Mouse (Mus musculus) CH12.LX (cell line): Measurements from ENCODE around the gene Mustn1. TPM values are rescaled to one million over a fixed set of nuclear protein-coding genes. Genes with fewer than 3 reads are reported as not detected.

Experiments used
- DNase-seq: peaks from one replicate; pipeline ENCODE4 v3.0.0-alpha.2; 2013; ENCODE audit errors: extremely low read depth
- H3K27ac ChIP-seq: 2 replicates; pipeline ENCODE4 v1.5.1; 2012; ENCODE audit warnings: low read depth, mild to moderate bottlenecking, control low read depth, moderate library complexity; ENCODE audit not compliant: insufficient read depth
- H3K27me3 ChIP-seq: replicated peaks from 2 replicates; pipeline ENCODE3; 2012; ENCODE audit warnings: inconsistent platforms
- H3K36me3 ChIP-seq, 2 experiments: replicated peaks in 1 of 2; 2 replicates each; pipeline versions ENCODE3 to v1.6.1; 2012; ENCODE audit warnings: inconsistent platforms in 1 of 2, low read length in 1 of 2, mild to moderate bottlenecking in 1 of 2, mixed read lengths in 1 of 2, moderate library complexity in 1 of 2; ENCODE audit not compliant: control insufficient read depth in 1 of 2, insufficient read depth in 1 of 2
- H3K4me1 ChIP-seq, 2 experiments: 2 replicates each; pipeline ENCODE4 v1.6.1; 2012; ENCODE audit warnings: inconsistent platforms in 1 of 2, moderate library complexity in 1 of 2; ENCODE audit not compliant: insufficient read depth in 2 of 2, control insufficient read depth in 1 of 2
- H3K4me2 ChIP-seq: 2 replicates; pipeline ENCODE4 v1.6.1; 2012; ENCODE audit warnings: low read depth, mild to moderate bottlenecking, control low read depth; ENCODE audit not compliant: poor library complexity, insufficient read depth, severe bottlenecking
- H3K4me3 ChIP-seq, 3 experiments: fragments of 150-350 bp in 1 of 3; sonication (generic) in 1 of 3; replicated peaks in 1 of 3; 2 replicates each; pipeline versions ENCODE3 to v1.5.1; 2011 to 2012; ENCODE audit warnings: low read depth in 2 of 3, low read length in 2 of 3, mild to moderate bottlenecking in 2 of 3, moderate library complexity in 2 of 3, control low read depth in 1 of 3, improper control_type of control experiment in 1 of 3, inconsistent platforms in 1 of 3, mixed read lengths in 1 of 3; ENCODE audit not compliant: poor library complexity in 1 of 3
- H3K79me2 ChIP-seq: replicated peaks from 2 replicates; pipeline ENCODE4 v1.6.1; 2012; ENCODE audit warnings: mild to moderate bottlenecking, moderate library complexity; ENCODE audit not compliant: control insufficient read depth, poor library complexity, insufficient read depth, severe bottlenecking; ENCODE audit errors: extremely low read depth
- H3K9ac ChIP-seq: 2 replicates; pipeline ENCODE4 v1.6.1; 2012; ENCODE audit warnings: low read depth, mild to moderate bottlenecking, control low read depth, moderate library complexity; ENCODE audit not compliant: insufficient read depth
- H3K9me3 ChIP-seq: replicated peaks from 2 replicates; pipeline ENCODE3; 2012; ENCODE audit warnings: low read length, inconsistent platforms, mixed read lengths
- CHD1 ChIP-seq: IDR thresholded peaks from 2 replicates; pipeline ENCODE4 v1.6.1; 2012; ENCODE audit warnings: low read depth, low read length, improper control_type of control experiment, inconsistent platforms
- CHD2 ChIP-seq: IDR thresholded peaks from 2 replicates; pipeline ENCODE4 v1.6.1; 2011; ENCODE audit warnings: low read length, improper control_type of control experiment
- ELF1 ChIP-seq: IDR thresholded peaks from 2 replicates; pipeline ENCODE4 v1.6.1; 2014; ENCODE audit warnings: low read depth, mild to moderate bottlenecking, inconsistent platforms, low read length, improper control_type of control experiment
- ETS1 ChIP-seq: conservative IDR thresholded peaks from 2 replicates; pipeline ENCODE4 v1.6.1; 2012; ENCODE audit warnings: low read depth, mild to moderate bottlenecking, inconsistent platforms, low read length, improper control_type of control experiment, moderate library complexity
- GABPA ChIP-seq: IDR thresholded peaks from 2 replicates; pipeline ENCODE4 v1.6.1; 2012; ENCODE audit warnings: low read depth, low read length, improper control_type of control experiment, inconsistent platforms; ENCODE audit not compliant: insufficient replicate concordance
- HCFC1 ChIP-seq: IDR thresholded peaks from 2 replicates; pipeline ENCODE4 v1.6.1; 2012; ENCODE audit warnings: low read depth, mild to moderate bottlenecking, inconsistent platforms, low read length, improper control_type of control experiment
- IRF4 ChIP-seq: IDR thresholded peaks from 2 replicates; pipeline ENCODE4 v1.6.1; 2014; ENCODE audit warnings: low read depth, mild to moderate bottlenecking, inconsistent platforms, low read length, improper control_type of control experiment
- JUN ChIP-seq: IDR thresholded peaks from 2 replicates; pipeline ENCODE4 v1.6.1; 2011; ENCODE audit warnings: low read depth, mild to moderate bottlenecking, low read length, improper control_type of control experiment, moderate library complexity; ENCODE audit not compliant: insufficient read depth
- KAT2A ChIP-seq: IDR thresholded peaks from 2 replicates; pipeline ENCODE4 v1.6.1; 2012; ENCODE audit warnings: low read length, improper control_type of control experiment, inconsistent platforms; ENCODE audit not compliant: insufficient replicate concordance
- MAFK ChIP-seq: IDR thresholded peaks from 2 replicates; pipeline ENCODE4 v1.6.1; 2011; ENCODE audit warnings: low read length, improper control_type of control experiment; ENCODE audit not compliant: insufficient replicate concordance
- MAX ChIP-seq: IDR thresholded peaks from 2 replicates; pipeline ENCODE4 v1.6.1; 2011; ENCODE audit warnings: low read length, improper control_type of control experiment
- NELFE ChIP-seq: IDR thresholded peaks from 2 replicates; pipeline ENCODE4 v1.6.1; 2011; ENCODE audit warnings: low read depth, low read length, improper control_type of control experiment
- PAX5 ChIP-seq: IDR thresholded peaks from 2 replicates; pipeline ENCODE4 v1.6.1; 2012; ENCODE audit warnings: low read length, inconsistent platforms, mixed read lengths
- POLR2A ChIP-seq: IDR thresholded peaks from 2 replicates; pipeline ENCODE4 v1.6.1; 2011; ENCODE audit warnings: low read depth, mild to moderate bottlenecking, improper control_type of control experiment, low read length
- SIN3A ChIP-seq: IDR thresholded peaks from 2 replicates; pipeline ENCODE4 v1.6.1; 2012; ENCODE audit warnings: low read length, improper control_type of control experiment, inconsistent platforms
- UBTF ChIP-seq: IDR thresholded peaks from 2 replicates; pipeline ENCODE4 v1.6.1; 2012; ENCODE audit warnings: low read depth, mild to moderate bottlenecking, inconsistent platforms, low read length, improper control_type of control experiment, moderate library complexity
- USF2 ChIP-seq: conservative IDR thresholded peaks from 2 replicates; pipeline ENCODE4 v1.6.1; 2011; ENCODE audit warnings: low read depth, low read length, improper control_type of control experiment
- ZC3H11A ChIP-seq: IDR thresholded peaks from 2 replicates; pipeline ENCODE4 v1.6.1; 2012; ENCODE audit warnings: low read depth, mild to moderate bottlenecking, inconsistent platforms, low read length, improper control_type of control experiment
- ZNF384 ChIP-seq: IDR thresholded peaks from 2 replicates; pipeline ENCODE4 v1.6.1; 2012; ENCODE audit warnings: low read depth, low read length, improper control_type of control experiment, inconsistent platforms
- dilution Hi-C: fragments of 300-500 bp; cut with MboI; formaldehyde crosslinking; loops from 2 replicates; pipeline ENCODE4 v1.14.3; 2020; ENCODE audit warnings: low sequenced_read_pairs; ENCODE audit not compliant: extremely low pct_unique_long_range_greater_than_20kb, extremely low pct_ligation_motif_present
- in situ Hi-C: fragments of 300-500 bp; cut with MboI; formaldehyde crosslinking; loops from 3 replicates; pipeline ENCODE4 v1.14.3; 2019; ENCODE audit warnings: low sequenced_read_pairs, low pct_ligation_motif_present, low pct_unique_long_range_greater_than_20kb, mixed read lengths
- polyA plus RNA-seq: library from polyadenylated mRNA; unstranded; fragments of >175 nt; gene quantifications from 2 replicates; pipeline ENCODE4 v1.2.1, GENCODE M21; 2012; ENCODE audit warnings: low read depth; ENCODE audit not compliant: insufficient read length
- total RNA-seq, 2 experiments: library from RNA; depleted of rRNA; stranded (reverse); fragments of 300-350 nt in 1 of 2; fragments of >200 nt in 1 of 2; gene quantifications; 2 replicates each; pipeline ENCODE4 v1.2.3; 2012 to 2014

The Mustn1 gene
- total and polyA plus RNA-seq, 3 experiments, result 0.19 to 0.44 (median 0.30) TPM

DNA sequence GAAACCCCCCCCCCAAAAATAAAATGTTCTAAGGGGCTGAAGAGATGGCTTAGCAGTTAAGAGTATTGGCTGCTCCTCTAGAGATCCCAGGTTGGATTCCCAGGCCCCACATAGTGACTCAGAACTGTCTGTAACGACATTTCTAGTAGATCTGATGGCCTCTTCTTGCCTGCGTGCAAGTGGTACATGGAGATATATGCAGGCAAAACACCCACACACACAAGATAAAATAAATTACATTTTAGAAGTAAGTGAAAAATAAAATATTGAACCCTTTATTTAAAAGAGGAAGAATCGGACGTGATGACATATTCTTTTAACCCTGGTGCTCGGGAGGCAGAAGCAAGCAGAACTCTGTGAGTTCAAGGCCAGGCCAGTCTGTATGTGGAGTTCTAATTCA lies 23.6 kb downstream of the Mustn1 start:
- peaks cover 27% of the 10 kb centered on the region for H3K27me3 ChIP-seq
- no peak for TF ChIP-seq CHD2
- TF ChIP-seq USF2, result no peak
- no peak for TF ChIP-seq ZC3H11A
- TF ChIP-seq IRF4, result no peak
- no peak for TF ChIP-seq UBTF
- no peak for TF ChIP-seq POLR2A
- no peak for TF ChIP-seq ELF1
- TF ChIP-seq JUN, result no peak
- TF ChIP-seq HCFC1, result no peak
- no peak for TF ChIP-seq MAX
- TF ChIP-seq NELFE, result no peak
- TF ChIP-seq CHD1, result no peak
- TF ChIP-seq PAX5, result no peak
- TF ChIP-seq KAT2A, result no peak
- TF ChIP-seq ZNF384, result no peak
- TF ChIP-seq GABPA, result no peak
- TF ChIP-seq SIN3A, result no peak
- TF ChIP-seq ETS1, result no peak
- TF ChIP-seq MAFK, result no peak
- no peaks in the 10 kb centered on the region for H3K36me3 ChIP-seq
- dilution Hi-C loops (no loop called here), in situ Hi-C loops (no loop called here)
- H3K79me2 ChIP-seq, result no peaks in the 10 kb centered on the region
- peaks cover 8% of the 10 kb centered on the region for H3K9me3 ChIP-seq
- peaks cover 0 to under 1% of the 10 kb centered on the region in 2 experiments; a peak in 1 of 4 replicates for H3K4me1 ChIP-seq
- no peak overlapping the region for H3K4me3 ChIP-seq
- no peak overlapping the region for H3K27ac ChIP-seq
- no peak for DNase-seq
- no peak overlapping the region for H3K4me2 ChIP-seq
- no peak overlapping the region for H3K9ac ChIP-seq

DNA sequence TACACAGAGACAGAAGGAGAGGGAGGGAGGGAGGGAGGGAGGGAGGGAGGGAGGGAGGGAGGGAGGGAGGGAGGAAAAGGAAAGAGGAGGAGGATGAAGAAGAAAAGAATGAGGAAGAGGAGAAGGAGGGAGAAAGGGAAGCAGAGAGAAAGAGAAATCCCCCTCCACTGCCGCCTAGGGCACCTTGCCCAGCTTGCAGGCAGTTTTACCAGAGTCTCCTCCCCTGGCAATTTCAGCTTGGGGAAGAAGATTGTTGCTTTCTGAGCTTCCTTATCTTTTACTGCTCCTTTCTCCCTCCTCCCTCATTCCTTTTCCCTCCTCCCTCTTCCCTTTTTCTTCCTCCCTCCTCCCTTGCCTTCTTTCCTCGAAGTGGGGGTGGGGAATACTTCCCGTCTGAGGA lies 24.0 kb downstream of the Mustn1 start:
- dilution Hi-C loops (no loop called here), in situ Hi-C loops (no loop called here)
- H3K9me3 ChIP-seq, result peaks cover 8% of the 10 kb centered on the region
- TF ChIP-seq JUN (no peak), KAT2A (no peak), UBTF (no peak)
- H3K27ac ChIP-seq, result no peak overlapping the region
- H3K4me3 ChIP-seq, result no peak overlapping the region
- peaks cover under 1 to 4% of the 10 kb centered on the region in 2 experiments for H3K4me1 ChIP-seq
- no peak overlapping the region for H3K4me2 ChIP-seq
- H3K79me2 ChIP-seq, result no peaks in the 10 kb centered on the region
- H3K27me3 ChIP-seq, result peaks cover 25% of the 10 kb centered on the region
- H3K9ac ChIP-seq, result no peak overlapping the region
- no peak for DNase-seq
- H3K36me3 ChIP-seq, result no peaks in the 10 kb centered on the region
